Mouse (Mus musculus) C2C12 (cell line): ENCODE results near the gene Atrnl1. TPM values are rescaled to one million over a fixed set of nuclear protein-coding genes. Genes with fewer than 3 reads are reported as not detected.

ENCODE experiments used
- H3K27me3 ChIP-seq: one replicate; pipeline ENCODE4 v1.6.1; 2011; ENCODE audit not compliant: control insufficient read depth, insufficient read depth, insufficient read length
- H3K36me3 ChIP-seq: one replicate; pipeline ENCODE4 v1.6.1; 2011; ENCODE audit not compliant: control insufficient read depth, insufficient read depth
- H3K4me3 ChIP-seq: one replicate; pipeline ENCODE4 v1.5.1; 2011; ENCODE audit warnings: mild to moderate bottlenecking, control low read depth; ENCODE audit not compliant: poor library complexity, insufficient read depth, severe bottlenecking
- H3K79me2 ChIP-seq: one replicate; pipeline ENCODE4 v1.6.1; 2011; ENCODE audit not compliant: control insufficient read depth, insufficient read depth
- H3K79me3 ChIP-seq: one replicate; pipeline ENCODE4 v1.6.1; 2011; ENCODE audit warnings: low read depth, control low read depth
- H3ac ChIP-seq: one replicate; pipeline ENCODE3; 2011; ENCODE audit warnings: low read depth; ENCODE audit not compliant: control insufficient read depth, insufficient read length
- CEBPB ChIP-seq: IDR thresholded peaks from one replicate; pipeline ENCODE4 v1.6.1; 2011; ENCODE audit warnings: low read depth, mild to moderate bottlenecking, control low read depth, moderate library complexity
- CTCF ChIP-seq: IDR thresholded peaks from one replicate; pipeline ENCODE4 v1.5.1; 2011; ENCODE audit not compliant: control insufficient read depth, insufficient read depth, insufficient read length
- FOSL1 ChIP-seq: IDR thresholded peaks from one replicate; pipeline ENCODE4 v1.8.0; 2011; ENCODE audit warnings: mild to moderate bottlenecking, low read length; ENCODE audit not compliant: poor library complexity, insufficient read depth, severe bottlenecking
- MAX ChIP-seq: IDR thresholded peaks from one replicate; pipeline ENCODE4 v1.6.1; 2011; ENCODE audit warnings: mild to moderate bottlenecking, control low read depth
- MYOD1 ChIP-seq: IDR thresholded peaks from one replicate; pipeline ENCODE4 v1.6.1; 2011; ENCODE audit warnings: low read depth; ENCODE audit not compliant: control insufficient read depth, insufficient read length
- MYOG ChIP-seq: IDR thresholded peaks from one replicate; pipeline ENCODE4 v1.6.1; 2011; ENCODE audit not compliant: control insufficient read depth, insufficient read length; ENCODE audit errors: extremely low read depth
- USF1 ChIP-seq: IDR thresholded peaks from one replicate; pipeline ENCODE4 v1.6.1; 2011; ENCODE audit warnings: low read depth, mild to moderate bottlenecking, control low read depth, moderate library complexity
- polyA plus RNA-seq: library from polyadenylated mRNA; unstranded; fragments of >200 nt; fragmentation: generic; extraction: Trizol; gene quantifications from one replicate; pipeline ENCODE4 v1.2.1, GENCODE M21; 2012; ENCODE audit warnings: missing spikeins

The Atrnl1 gene
- polyA plus RNA-seq, 1 experiment, result 3.3 TPM

DNA sequence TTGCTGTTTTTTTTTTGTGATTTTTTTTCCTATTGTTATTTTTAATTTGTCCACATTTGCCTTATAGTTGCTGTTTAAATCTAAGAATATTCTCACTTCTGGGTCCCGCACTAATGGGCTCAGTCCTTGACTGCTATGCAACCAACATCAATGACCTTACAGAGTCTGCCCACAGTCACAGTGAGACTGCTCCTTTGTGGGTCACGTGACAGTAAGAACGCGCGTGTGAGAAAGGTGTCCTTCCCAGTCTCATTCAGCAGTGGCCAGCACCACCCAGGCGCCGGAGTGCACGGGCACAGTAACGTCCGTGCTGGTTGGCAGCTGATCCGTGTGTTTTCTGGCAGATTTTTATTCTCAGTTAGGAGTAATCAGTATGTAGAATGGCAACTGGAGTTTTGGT, 44.7 kb downstream of the Atrnl1 start:
- no peaks in the 10 kb centered on the region for H3K27me3 ChIP-seq
- no peak overlapping the region for H3K4me3 ChIP-seq
- TF ChIP-seq FOSL1, result no peak
- TF ChIP-seq USF1, result no peak
- no peak for TF ChIP-seq CEBPB
- no peak for TF ChIP-seq MYOD1
- no peak for TF ChIP-seq CTCF
- no peak for TF ChIP-seq MYOG
- TF ChIP-seq MAX, result no peak
- H3K79me3 ChIP-seq, result no peaks in the 10 kb centered on the region
- peaks cover 4% of the 10 kb centered on the region for H3K36me3 ChIP-seq
- H3ac ChIP-seq, result no peak overlapping the region
- no peaks in the 10 kb centered on the region for H3K79me2 ChIP-seq

DNA sequence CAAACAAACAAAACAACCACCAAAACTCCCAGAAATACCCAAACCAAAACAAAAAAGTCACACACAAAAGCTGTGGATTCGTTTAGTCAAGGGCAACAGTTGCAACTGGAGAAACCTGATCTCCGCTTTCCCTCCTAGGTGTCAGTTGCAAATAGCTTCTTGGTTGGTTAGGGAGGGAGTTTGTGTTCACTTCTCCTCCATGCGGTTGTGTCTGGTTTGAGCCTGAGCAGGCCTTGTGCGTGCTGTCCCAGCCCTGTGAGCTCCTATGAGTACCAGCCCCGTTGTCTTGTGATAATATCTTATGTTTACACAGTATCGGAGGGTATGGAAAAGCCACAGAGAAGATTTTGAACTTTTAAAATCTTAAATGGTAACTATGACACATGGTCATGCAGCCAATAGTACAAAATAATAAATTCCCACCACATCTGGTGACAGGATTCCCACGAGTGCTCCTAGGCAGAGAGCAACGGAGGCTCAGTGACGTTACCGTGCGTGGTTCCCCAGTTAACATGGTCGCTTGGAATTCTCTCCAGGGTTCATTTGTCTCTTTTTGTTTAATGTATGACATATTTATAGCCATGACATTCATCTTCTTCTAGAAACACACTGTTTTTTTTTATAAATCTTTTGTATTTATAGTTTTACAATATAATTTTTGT, 46.7 kb downstream of the Atrnl1 start:
- Histone ChIP-seq H3K4me3 (no peak overlapping the region), H3K27me3 (no peaks in the 10 kb centered on the region), H3K79me2 (no peaks in the 10 kb centered on the region), H3ac (no peak overlapping the region), H3K79me3 (no peaks in the 10 kb centered on the region), H3K36me3 (peaks cover 4% of the 10 kb centered on the region)
- TF ChIP-seq MYOD1, result no peak

DNA sequence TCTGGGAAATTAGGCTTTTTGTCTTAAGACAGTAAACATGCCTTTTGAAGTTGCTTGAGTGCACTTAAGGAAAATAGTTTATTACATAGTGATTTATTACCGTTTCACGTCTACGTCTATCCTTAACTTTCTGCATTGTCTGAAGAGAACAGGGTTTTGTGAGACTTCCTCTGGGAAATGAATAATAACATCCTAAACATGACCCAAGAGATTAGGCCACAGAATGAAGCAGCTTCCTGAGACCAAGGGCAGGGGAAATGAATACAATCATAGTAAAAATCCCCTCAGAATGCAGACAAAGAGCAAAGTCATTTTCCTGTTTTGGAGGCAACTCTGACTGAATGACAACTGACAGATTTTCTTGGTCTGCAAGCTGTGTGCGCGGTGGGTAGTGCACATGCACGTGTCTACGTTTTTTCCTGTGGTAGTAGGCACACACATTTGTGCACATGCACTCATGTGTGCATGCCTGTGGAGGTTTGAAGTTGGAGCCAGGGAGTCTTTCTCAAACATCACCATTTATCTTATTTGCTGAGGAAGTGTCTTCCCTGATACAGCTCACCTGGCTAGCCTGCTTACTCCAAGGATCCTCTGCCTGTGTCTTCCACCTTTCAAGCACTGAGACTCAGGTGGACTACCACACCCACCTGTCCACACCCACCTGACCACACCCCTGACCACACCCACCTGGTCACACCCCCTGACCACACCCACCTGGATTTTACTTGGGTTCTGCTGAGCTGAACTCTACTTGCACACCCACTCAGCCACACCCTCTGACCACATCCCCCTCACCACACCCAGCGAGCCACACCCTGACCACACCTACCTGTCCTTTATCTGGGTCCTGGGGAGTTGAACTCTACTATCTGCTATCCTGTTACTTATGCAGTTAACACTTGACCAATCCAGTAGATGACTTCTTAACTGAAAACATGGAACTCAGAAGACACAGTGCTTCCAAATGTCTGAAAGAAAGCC, 47.6 kb downstream of the Atrnl1 start:
- H3K79me3 ChIP-seq, result no peaks in the 10 kb centered on the region
- H3ac ChIP-seq, result no peak overlapping the region
- no peak overlapping the region for H3K4me3 ChIP-seq
- H3K36me3 ChIP-seq, result peaks cover 4% of the 10 kb centered on the region
- TF ChIP-seq MYOD1 (no peak), CEBPB (no peak), CTCF (no peak), MYOG (no peak)
- H3K79me2 ChIP-seq, result no peaks in the 10 kb centered on the region
- no peaks in the 10 kb centered on the region for H3K27me3 ChIP-seq

DNA sequence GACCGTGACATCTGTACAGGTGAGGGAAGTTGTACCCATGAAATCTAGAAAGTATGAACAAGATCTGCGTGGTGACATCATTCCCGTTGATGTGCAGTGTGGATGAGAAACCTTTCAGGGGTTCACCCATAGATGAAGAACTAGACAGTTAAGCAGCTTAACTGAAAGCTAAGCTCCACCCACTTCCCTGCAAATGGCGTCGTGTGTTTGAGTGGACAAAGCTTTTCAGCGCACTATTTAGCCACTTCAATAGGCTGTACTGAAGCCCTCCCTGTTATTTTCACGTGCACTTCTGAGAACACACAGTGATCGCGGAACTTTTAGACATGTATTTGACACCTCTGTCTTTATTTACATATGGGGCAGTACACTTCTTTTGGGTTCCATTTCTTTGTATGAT, 56.2 kb downstream of the Atrnl1 start:
- Histone ChIP-seq H3K79me2 (no peaks in the 10 kb centered on the region), H3K79me3 (no peaks in the 10 kb centered on the region), H3K36me3 (no peaks in the 10 kb centered on the region), H3K27me3 (no peaks in the 10 kb centered on the region), H3ac (no peak overlapping the region), H3K4me3 (no peak overlapping the region)
- TF ChIP-seq FOSL1, result no peak
- TF ChIP-seq MAX, result no peak
- no peak for TF ChIP-seq CEBPB
- no peak for TF ChIP-seq MYOG
- no peak for TF ChIP-seq MYOD1
- TF ChIP-seq CTCF, result no peak
- no peak for TF ChIP-seq USF1

DNA sequence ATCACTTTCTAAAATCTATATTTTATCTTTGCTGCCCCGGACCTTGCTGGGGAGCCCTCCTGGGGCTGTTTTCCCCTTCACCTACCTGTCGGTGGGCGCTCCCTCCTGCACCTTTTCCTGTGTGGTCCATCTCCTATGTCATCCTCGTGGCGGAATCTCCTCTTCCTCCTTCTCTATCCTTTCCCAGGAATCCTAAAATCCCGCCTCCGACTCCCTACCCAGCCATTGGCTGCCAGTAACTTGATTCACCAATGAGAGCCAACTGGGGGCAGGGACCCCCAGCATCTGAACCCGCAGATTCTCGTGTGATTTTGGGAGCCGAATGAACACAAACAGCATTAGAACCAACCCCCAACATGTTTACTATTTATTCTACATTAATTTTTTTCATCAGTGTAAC, 57.1 kb downstream of the Atrnl1 start:
- no peaks in the 10 kb centered on the region for H3K79me2 ChIP-seq
- no peaks in the 10 kb centered on the region for H3K79me3 ChIP-seq
- no peak overlapping the region for H3ac ChIP-seq
- H3K36me3 ChIP-seq, result no peaks in the 10 kb centered on the region
- no peak for TF ChIP-seq MAX
- no peak for TF ChIP-seq FOSL1
- TF ChIP-seq MYOD1, result no peak
- TF ChIP-seq CTCF, result no peak
- TF ChIP-seq CEBPB, result no peak
- no peak for TF ChIP-seq MYOG
- TF ChIP-seq USF1, result no peak
- no peak overlapping the region for H3K4me3 ChIP-seq
- no peaks in the 10 kb centered on the region for H3K27me3 ChIP-seq

DNA sequence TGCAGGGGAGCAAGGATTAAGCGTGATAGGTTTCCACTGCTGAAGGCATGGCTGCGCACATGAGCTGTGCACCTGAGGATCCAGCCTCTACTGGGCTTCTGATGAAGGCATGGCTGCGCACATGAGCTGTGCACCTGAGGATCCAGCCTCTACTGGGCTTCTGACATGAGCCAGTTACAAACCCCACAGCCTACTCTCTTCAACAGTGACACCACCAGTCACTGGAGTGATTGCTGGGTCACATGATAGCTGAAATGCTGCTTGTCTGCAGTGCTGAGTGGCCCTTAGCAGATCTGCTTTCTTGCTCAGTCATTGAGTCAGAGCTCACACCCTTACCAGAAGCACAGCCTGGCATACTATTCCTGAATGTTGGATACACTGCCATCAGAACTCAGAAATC, 68.6 kb downstream of the Atrnl1 start:
- H3K79me2 ChIP-seq, result no peaks in the 10 kb centered on the region
- no peak overlapping the region for H3ac ChIP-seq
- no peaks in the 10 kb centered on the region for H3K36me3 ChIP-seq
- H3K4me3 ChIP-seq, result no peak overlapping the region
- no peaks in the 10 kb centered on the region for H3K27me3 ChIP-seq
- H3K79me3 ChIP-seq, result no peaks in the 10 kb centered on the region
- TF ChIP-seq CEBPB, result no peak
- no peak for TF ChIP-seq MYOD1
- TF ChIP-seq MAX, result no peak
- TF ChIP-seq MYOG, result no peak
- TF ChIP-seq USF1, result no peak
- TF ChIP-seq FOSL1, result no peak
- no peak for TF ChIP-seq CTCF
